Mouse (Mus musculus) kidney, adult 2 months (tissue): ENCODE data around the gene Slc35e2. TPM values are rescaled to one million over a fixed set of nuclear protein-coding genes. Genes with fewer than 3 reads are reported as not detected.

ENCODE experiments used
- DNase-seq: peaks from one replicate; pipeline ENCODE4 v3.0.0; 2021
- H3K27ac ChIP-seq: fragments of 200-500 bp; 2 replicates; pipeline ENCODE4 v1.5.1; 2012; ENCODE audit warnings: low read depth, low read length, control low read depth, inconsistent platforms; ENCODE audit not compliant: insufficient read depth
- H3K27me3 ChIP-seq: fragments of 200-500 bp; replicated peaks from 2 replicates; pipeline ENCODE4 v1.6.1; 2012; ENCODE audit warnings: mild to moderate bottlenecking, moderate library complexity, low read length, inconsistent platforms; ENCODE audit not compliant: control insufficient read depth, insufficient read depth
- H3K36me3 ChIP-seq: fragments of 200-500 bp; 2 replicates; pipeline ENCODE4 v1.6.1; 2012; ENCODE audit warnings: mild to moderate bottlenecking, moderate library complexity, low read length, inconsistent platforms; ENCODE audit not compliant: control insufficient read depth, insufficient read depth
- H3K4me1 ChIP-seq: fragments of 200-500 bp; 2 replicates; pipeline ENCODE4 v1.6.1; 2011; ENCODE audit warnings: low read length; ENCODE audit not compliant: control insufficient read depth, insufficient read depth
- H3K4me3 ChIP-seq: fragments of 200-500 bp; 2 replicates; pipeline ENCODE4 v1.5.1; 2011; ENCODE audit warnings: mild to moderate bottlenecking, low read depth, low read length, control low read depth; ENCODE audit not compliant: insufficient read depth
- CTCF ChIP-seq: fragments of 200-500 bp; conservative IDR thresholded peaks from 2 replicates; pipeline ENCODE4 v1.5.1; 2011; ENCODE audit warnings: low read depth, mild to moderate bottlenecking, control low read depth, low read length, moderate library complexity, mixed read lengths; ENCODE audit not compliant: insufficient read depth, insufficient read length
- POLR2A ChIP-seq: fragments of 200-500 bp; IDR thresholded peaks from one replicate; pipeline ENCODE4 v1.6.1; 2011; ENCODE audit warnings: low read depth, low read length, control low read depth
- WGBS: fragments of 180-500 bp; shearing (Covaris S2); methylation state at CpG from one replicate; pipeline ENCODE4 v1.1.7; 2018; 5-methylcytosine and 5-hydroxymethylcytosine counted together
- polyA plus RNA-seq: library from polyadenylated mRNA; depleted of rRNA; stranded (reverse); fragments of >200 nt; gene quantifications from 2 replicates; pipeline ENCODE4 v1.2.3, GENCODE M21; 2012; rRNA removed

The Slc35e2 gene
- polyA plus RNA-seq = 7.5 and 7.9 TPM in 2 replicates

DNA sequence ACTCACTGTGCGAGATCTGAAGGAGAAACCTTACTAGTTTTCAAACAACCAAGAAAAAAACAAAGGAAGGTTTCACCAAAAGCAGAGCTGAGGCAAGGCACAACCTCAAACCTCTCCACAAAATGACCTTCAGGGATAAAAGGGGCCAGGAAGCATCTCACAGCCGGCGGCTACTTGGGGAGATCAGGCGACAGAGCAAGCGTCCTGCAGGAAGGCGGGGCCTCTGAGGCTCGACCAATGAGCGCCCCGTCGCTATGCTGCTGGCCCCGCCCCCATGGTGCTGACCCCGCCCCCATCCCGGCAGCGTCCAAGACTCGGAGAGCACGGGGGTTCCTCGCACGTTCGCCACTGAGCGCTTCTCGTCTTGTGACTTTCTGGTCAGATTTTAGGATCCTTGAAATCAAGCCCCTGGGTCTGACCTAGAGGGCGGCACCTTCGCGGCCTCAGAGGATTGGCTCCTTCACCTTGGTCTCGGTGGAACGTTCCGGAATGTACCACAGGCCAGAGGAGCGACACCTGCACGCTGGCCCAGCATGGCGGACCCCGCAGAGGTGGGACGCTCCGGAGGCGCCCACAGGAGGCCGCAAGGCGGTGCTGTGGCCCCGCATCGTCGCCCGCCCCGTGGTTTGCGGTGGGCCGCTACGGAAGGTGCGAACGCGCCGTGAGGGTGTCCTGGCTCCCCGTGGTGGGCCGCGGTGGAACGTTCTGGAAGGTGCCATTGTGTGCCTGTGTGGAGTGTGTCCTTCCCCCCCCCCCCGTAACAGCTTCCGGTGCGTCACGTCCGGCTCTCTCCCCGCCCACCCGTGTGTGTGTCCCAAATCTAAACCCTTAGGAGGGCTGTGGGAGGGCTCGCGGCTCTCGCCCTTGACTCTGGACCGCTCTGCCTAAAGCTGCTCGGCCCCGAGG is at the start of gene Slc35e2:
Gene Slc35e2, plus strand, starts transcription at position 326 of the 906 bp plus-strand sequence.
- Histone ChIP-seq H3K4me1 (0 out of 2 replicates have a peak, but pooled peaks cover 6% of the 10 kb centered on the region), H3K36me3 (no peaks in the 10 kb centered on the region; the same call in 1 of the 2 replicates), H3K27me3 (no peaks in the 10 kb centered on the region), H3K4me3 (peak within 1 kb of the TSS; percentile 95), H3K27ac (peak within 1 kb of the TSS; percentile 98)
- peak; percentile 62 for TF ChIP-seq POLR2A
- TF ChIP-seq CTCF = no peak
- under 1% methylated on average over 65 of the region's 65 CpGs for WGBS
- DNase-seq = peak; percentile 96

DNA sequence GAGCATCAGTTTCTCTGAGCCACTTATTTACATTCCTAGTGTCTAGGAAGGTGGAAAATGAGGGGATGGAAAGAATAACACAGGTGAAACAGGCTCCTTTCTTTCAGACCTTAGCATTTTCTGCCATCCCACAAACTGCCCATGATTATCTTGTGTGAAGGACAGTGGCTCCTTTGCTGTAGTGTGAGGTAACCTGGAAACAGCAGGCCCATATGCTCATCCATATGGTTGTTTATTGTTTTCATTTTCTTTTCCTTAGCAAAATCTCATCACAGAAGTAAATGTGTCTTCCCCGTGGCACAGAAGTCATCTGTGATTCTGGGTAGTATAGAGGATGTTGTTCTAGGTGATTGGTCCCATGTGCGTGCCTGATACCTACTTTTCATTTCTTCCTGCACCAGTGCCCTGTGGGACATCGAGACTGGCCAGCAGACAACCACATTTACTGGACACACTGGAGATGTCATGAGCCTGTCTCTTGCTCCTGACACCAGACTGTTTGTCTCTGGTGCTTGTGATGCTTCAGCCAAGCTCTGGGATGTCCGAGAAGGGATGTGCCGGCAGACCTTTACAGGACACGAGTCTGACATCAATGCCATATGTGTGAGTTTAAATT is 48.2 kb upstream of the Slc35e2 start:
- H3K27ac ChIP-seq = no peak overlapping the region
- 92% methylated on average over 6 of the region's 6 CpGs for WGBS
- H3K27me3 ChIP-seq = no peaks in the 10 kb centered on the region
- H3K36me3 ChIP-seq = peaks cover 7% of the 10 kb centered on the region
- no peak overlapping the region for H3K4me3 ChIP-seq
- no peak for TF ChIP-seq POLR2A
- no peaks in the 10 kb centered on the region; the same call in 1 of the 2 replicates for H3K4me1 ChIP-seq
- no peak for DNase-seq

DNA sequence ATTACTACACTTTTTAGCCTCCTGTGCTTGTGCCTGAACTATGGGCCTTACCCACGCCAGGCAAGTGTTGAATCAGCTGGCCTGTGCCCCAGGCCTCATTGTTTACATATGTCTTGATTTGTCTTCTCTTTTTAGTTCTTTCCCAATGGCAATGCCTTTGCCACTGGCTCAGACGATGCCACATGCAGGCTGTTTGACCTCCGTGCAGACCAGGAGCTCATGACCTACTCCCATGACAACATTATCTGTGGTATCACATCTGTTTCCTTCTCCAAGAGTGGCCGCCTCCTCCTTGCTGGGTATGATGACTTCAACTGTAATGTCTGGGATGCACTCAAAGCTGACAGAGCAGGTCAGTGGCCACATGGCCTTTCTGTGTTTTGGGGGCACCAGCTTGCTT is 46.3 kb upstream of the Slc35e2 start:
- H3K36me3 ChIP-seq = peaks cover 8% of the 10 kb centered on the region
- WGBS = 65% methylated on average over 4 of the region's 4 CpGs
- H3K4me3 ChIP-seq = no peak overlapping the region
- H3K27ac ChIP-seq = no peak overlapping the region
- TF ChIP-seq CTCF (no peak), POLR2A (no peak)
- no peak for DNase-seq
- H3K27me3 ChIP-seq = no peaks in the 10 kb centered on the region
- H3K4me1 ChIP-seq = no peaks in the 10 kb centered on the region; the same call in 1 of the 2 replicates

DNA sequence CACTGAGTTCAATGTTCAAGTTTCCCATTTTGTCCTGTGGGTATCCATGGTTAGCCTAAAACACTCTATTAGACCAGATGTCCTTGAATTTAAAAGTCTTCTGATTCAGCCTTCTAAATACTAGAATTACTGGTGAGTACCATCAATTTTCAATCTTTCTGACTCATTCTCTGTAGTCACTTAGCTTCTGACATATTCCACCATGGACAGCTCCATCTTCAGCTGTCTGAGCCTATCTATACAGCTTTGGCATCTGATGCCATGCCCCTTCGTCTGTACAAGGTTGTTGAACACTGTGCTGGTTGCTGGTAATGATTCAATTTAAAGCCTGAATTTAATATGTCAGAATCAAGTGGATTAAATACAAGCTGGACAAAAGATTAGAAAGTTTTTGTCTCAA is 45.8 kb upstream of the Slc35e2 start:
- Histone ChIP-seq H3K4me1 (peaks cover under 1% of the 10 kb centered on the region), H3K27me3 (no peaks in the 10 kb centered on the region), H3K27ac (no peak overlapping the region), H3K4me3 (no peak overlapping the region), H3K36me3 (peaks cover 8% of the 10 kb centered on the region)
- DNase-seq = no peak
- TF ChIP-seq POLR2A (no peak), CTCF (no peak)
- 45% methylated on average over 1 of the region's 1 CpGs for WGBS

DNA sequence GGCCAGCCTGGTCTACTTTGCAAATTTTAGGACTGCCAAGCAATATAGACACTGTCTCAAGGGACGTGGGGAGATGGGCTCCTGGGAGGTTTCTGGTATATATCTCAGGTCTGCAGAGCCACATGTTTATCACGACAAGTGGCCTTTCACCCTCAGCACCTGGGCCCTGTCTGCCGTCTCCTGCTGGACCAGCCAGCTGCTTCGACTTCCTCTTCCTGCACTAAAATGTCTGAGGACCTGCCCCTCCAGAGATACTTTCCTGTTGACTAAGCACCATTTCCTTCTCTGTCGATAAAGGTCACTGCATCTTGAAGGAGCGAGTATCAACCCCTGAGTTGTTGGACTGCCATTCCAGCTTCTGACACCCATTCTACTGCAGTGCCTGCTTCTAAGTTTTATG is 41.8 kb upstream of the Slc35e2 start:
- DNase-seq = peak; percentile 41
- Histone ChIP-seq H3K27ac (peak overlapping the region; percentile 3; the same call in 1 of the 2 replicates), H3K36me3 (peaks cover 1% of the 10 kb centered on the region; the same call in 1 of the 2 replicates), H3K4me1 (peaks cover 26% of the 10 kb centered on the region), H3K4me3 (no peak overlapping the region), H3K27me3 (no peaks in the 10 kb centered on the region)
- 43% methylated on average over 6 of the region's 6 CpGs for WGBS
- TF ChIP-seq POLR2A = no peak
- no peak for TF ChIP-seq CTCF

DNA sequence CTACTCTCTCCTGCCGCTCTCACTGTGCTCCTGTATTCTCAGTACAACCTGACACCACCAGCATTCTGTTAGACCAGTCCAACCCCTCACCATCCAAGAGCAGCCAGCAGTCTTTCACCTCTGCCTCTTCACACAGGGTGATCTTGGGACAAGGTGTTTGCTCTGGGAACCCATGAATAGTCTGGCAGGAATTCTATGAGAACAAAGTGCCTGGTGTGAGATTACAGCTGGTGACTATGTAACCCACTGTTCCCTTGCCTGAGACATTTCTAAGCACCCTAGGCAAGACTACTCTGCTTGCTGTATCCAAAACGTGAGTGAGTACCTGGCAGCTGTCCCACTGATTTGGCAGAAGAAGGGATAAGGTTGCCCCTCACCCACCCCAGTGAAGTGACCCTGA is 40.3 kb upstream of the Slc35e2 start:
- peak overlapping the region; percentile 12; the same call in 1 of the 2 replicates for H3K27ac ChIP-seq
- peaks cover 1% of the 10 kb centered on the region; the same call in 1 of the 2 replicates for H3K36me3 ChIP-seq
- peak; percentile 62 for DNase-seq
- TF ChIP-seq CTCF (no peak), POLR2A (no peak)
- H3K4me3 ChIP-seq = no peak overlapping the region
- 23% methylated on average over 2 of the region's 2 CpGs for WGBS
- H3K4me1 ChIP-seq = peaks cover 40% of the 10 kb centered on the region
- H3K27me3 ChIP-seq = no peaks in the 10 kb centered on the region
